Mouse (Mus musculus) left cerebral cortex, adult 2 months (tissue): ENCODE results near the gene Sdf4. TPM values are rescaled to one million over a fixed set of nuclear protein-coding genes. Genes with fewer than 3 reads are reported as not detected.

ENCODE experiments used
- DNase-seq, 2 experiments: peaks; one replicate each; pipeline ENCODE4 v3.0.0; 2021 to 2022; ENCODE audit warnings: low spot score in 2 of 2, mixed read lengths in 1 of 2; ENCODE audit errors: extremely low spot score in 1 of 2
- H3K27ac ChIP-seq: fragments of 200-600 bp; 2 replicates; pipeline ENCODE4 v1.8.1; 2022
- H3K4me3 ChIP-seq: fragments of 200-600 bp; 2 replicates; pipeline ENCODE4 v1.8.1; 2022
- CTCF ChIP-seq: fragments of 200-600 bp; IDR thresholded peaks from 2 replicates; pipeline ENCODE4 v1.8.1; 2022; ENCODE audit warnings: antibody characterized with exemption, mild to moderate bottlenecking, moderate library complexity
- intact Hi-C: fragments of 180-260 bp; cut with DNase I; formaldehyde crosslinking; loops from one replicate; pipeline ENCODE4 v1.15.1; 2025
- total RNA-seq, 2 experiments: library from RNA; stranded (reverse); gene quantifications; 2 replicates each; pipeline ENCODE4 v1.2.3; 2021

Gene Sdf4
- total RNA-seq, 2 experiments from 2014 or later = 187 to 193 TPM

GRCm38 (mm10) chr4:155969043-155969653, 23.5 kb upstream of the Sdf4 start:
- H3K4me3 ChIP-seq = no peak overlapping the region
- TF ChIP-seq CTCF = no peak
- H3K27ac ChIP-seq = no peak overlapping the region
- intact Hi-C loops = no loop called here
- DNase-seq = no peak

- DNase-seq = no peak
- Histone ChIP-seq H3K27ac (no peak overlapping the region), H3K4me3 (no peak overlapping the region)
- intact Hi-C loops = no loop called here
- TF ChIP-seq CTCF = no peak
Measured at GRCm38 (mm10) chr4:155970286-155970685, 22.4 kb upstream of the Sdf4 start.

GRCm38 (mm10) chr4:155972651-155973050, 20.0 kb upstream of the Sdf4 start:
- DNase-seq = no peak
- intact Hi-C loops = no loop called here

GRCm38 (mm10) chr4:155973239-155973638, 19.4 kb upstream of the Sdf4 start:
- Histone ChIP-seq H3K4me3 (no peak overlapping the region), H3K27ac (no peak overlapping the region)
- intact Hi-C loops = no loop called here
- TF ChIP-seq CTCF = no peak
- no peak for DNase-seq

More at GRCm38 (mm10) chr4:155972651-155973050, 20.0 kb upstream of the Sdf4 start:
- H3K4me3 ChIP-seq = no peak overlapping the region
- no peak for TF ChIP-seq CTCF
- no peak overlapping the region for H3K27ac ChIP-seq

- DNase-seq = no peak
- Histone ChIP-seq H3K4me3 (no peak overlapping the region), H3K27ac (no peak overlapping the region)
- intact Hi-C loops = no loop called here
- TF ChIP-seq CTCF = no peak
Measured at GRCm38 (mm10) chr4:155981436-155982082, 11.1 kb upstream of the Sdf4 start.

GRCm38 (mm10) chr4:155983788-155984187, 8.9 kb upstream of the Sdf4 start:
- Histone ChIP-seq H3K4me3 (no peak overlapping the region), H3K27ac (no peak overlapping the region)
- TF ChIP-seq CTCF = no peak
- DNase-seq = no peak
- intact Hi-C loops = no loop called here

GRCm38 (mm10) chr4:155991211-155991907, 1.3 kb upstream of the Sdf4 start:
- H3K27ac ChIP-seq = peak overlapping the region; percentile 99
- no peak for DNase-seq
- TF ChIP-seq CTCF = no peak
- intact Hi-C loops = loop anchor here (5.0 kb wide), 1 partner anchor 99 kb away; the partner anchor contains the start of genes Acap3 and Pusl1
- peak overlapping the region; percentile 91 for H3K4me3 ChIP-seq

GRCm38 (mm10) chr4:155991908-155992230, 803 bp upstream of the Sdf4 start:
- DNase-seq = no peak
- intact Hi-C loops = loop anchor here (1.0 to 5.0 kb wide), 2 partner anchors 100 to 117 kb away; partner anchors contain the start of genes 9430015G10Rik, Acap3 and Pusl1
- H3K27ac ChIP-seq = peak overlapping the region; percentile 99
- TF ChIP-seq CTCF = no peak
- peak overlapping the region; percentile 91 for H3K4me3 ChIP-seq

GRCm38 (mm10) chr4:155992906-155993547, 355 bp downstream of the Sdf4 start:
- no peak for TF ChIP-seq CTCF
- Histone ChIP-seq H3K27ac (peak overlapping the region; percentile 98), H3K4me3 (peak overlapping the region; percentile 99)
- intact Hi-C loops = loop anchor here (1.0 to 5.0 kb wide), 2 partner anchors 101 to 116 kb away; partner anchors contain the start of genes 9430015G10Rik, Acap3 and Pusl1
- DNase-seq = peak in 1 of 2 experiments; percentile 93

- intact Hi-C loops = loop anchor here (5.0 kb wide), 1 partner anchor 101 kb away; the partner anchor contains the start of genes Acap3 and Pusl1
- no peak for DNase-seq
- peak overlapping the region; percentile 99 for H3K4me3 ChIP-seq
- peak overlapping the region; percentile 98 for H3K27ac ChIP-seq
- TF ChIP-seq CTCF = no peak
Measured at GRCm38 (mm10) chr4:155993606-155994005, 934 bp downstream of the Sdf4 start.

- no peak overlapping the region for H3K4me3 ChIP-seq
- DNase-seq = no peak
- H3K27ac ChIP-seq = no peak overlapping the region
- TF ChIP-seq CTCF = no peak
- intact Hi-C loops = no loop called here
Measured at GRCm38 (mm10) chr4:156004109-156004508, 11.4 kb downstream of the Sdf4 start.

- no peak for DNase-seq
- intact Hi-C loops = no loop called here
- H3K27ac ChIP-seq = no peak overlapping the region
- no peak for TF ChIP-seq CTCF
- no peak overlapping the region for H3K4me3 ChIP-seq
Measured at GRCm38 (mm10) chr4:156008369-156008768, 15.7 kb downstream of the Sdf4 start.
